Mouse (Mus musculus) stomach, postnatal 0 days (tissue): ENCODE results near the gene Fcho2.

Experiments used
- CTCF ChIP-seq: IDR thresholded peaks from 2 replicates; pipeline ENCODE4 v1.5.1; 2016; ENCODE audit warnings: antibody characterized with exemption, low read depth, mild to moderate bottlenecking, moderate library complexity
- EP300 ChIP-seq: optimal IDR thresholded peaks from 2 replicates; pipeline ENCODE3; 2016; ENCODE audit warnings: antibody characterized with exemption

DNA sequence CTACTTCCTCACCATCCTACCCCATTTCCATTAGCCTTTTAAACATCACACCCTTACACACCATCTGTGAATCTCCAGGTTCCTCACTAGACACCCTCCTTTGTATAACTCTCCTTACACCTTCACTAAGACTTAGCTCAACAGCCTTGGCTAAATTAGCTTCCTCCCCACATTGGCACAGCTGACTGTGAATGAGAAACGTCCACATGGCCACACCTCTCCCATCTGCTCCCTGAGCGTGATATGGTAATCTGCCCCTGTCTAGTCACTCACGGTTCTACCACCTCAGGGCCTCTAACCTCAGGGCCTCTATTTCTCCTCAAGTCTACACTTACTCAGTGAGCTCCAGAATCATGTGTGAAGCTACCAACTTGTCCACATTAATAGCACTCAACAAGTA is 82.0 kb downstream of the Fcho2 start:
- no peak for TF ChIP-seq CTCF
- TF ChIP-seq EP300, result no peak
